Mouse (Mus musculus) myocyte (in vitro differentiated cells): ENCODE data around the gene Pogz.

ENCODE experiments used
- CEBPB ChIP-seq: IDR thresholded peaks from 2 replicates; pipeline ENCODE4 v1.6.1; 2011; ENCODE audit warnings: mild to moderate bottlenecking, moderate library complexity; ENCODE audit not compliant: poor library complexity, insufficient read depth, severe bottlenecking
- MYOG ChIP-seq, 3 experiments: IDR thresholded peaks; one replicate each; pipeline ENCODE4 v1.6.1; 2011; ENCODE audit warnings: control low read depth in 2 of 3, low read depth in 2 of 3, mild to moderate bottlenecking in 2 of 3; ENCODE audit not compliant: insufficient read length in 2 of 3, control insufficient read depth in 1 of 3, insufficient read depth in 1 of 3
- USF1 ChIP-seq: IDR thresholded peaks from one replicate; pipeline ENCODE4 v1.6.1; 2011; ENCODE audit warnings: low read depth, mild to moderate bottlenecking, control low read depth, moderate library complexity

GRCm38 (mm10) chr3:94796181-94796580 lies 41.2 kb upstream of the Pogz start:
- TF ChIP-seq USF1 (no peak), CEBPB (no peak), MYOG (IDR thresholded peaks at IDR 0.05; ENCODE audit: control insufficient read depth in 1 of 3, insufficient read depth in 1 of 3, insufficient read length in 2 of 3, low read depth in 2 of 3) (no peak)
